Mouse (Mus musculus): ENCODE measurements around the gene Zdhhc24. TPM values are rescaled to one million over a fixed set of nuclear protein-coding genes. Genes with fewer than 3 reads are reported as not detected.

Gene Zdhhc24
- polyA plus RNA-seq (2014; fragmentation: Illumina TruSeq; extraction: RNeasy Lipid Tissue Mini Kit (QIAGEN cat#74804)): 19.7 TPM

GRCm38 (mm10) chr19:4878405-4879323 is at the start of gene Zdhhc24:
Zdhhc24 (plus strand) TSS chr19:4878668.

DNA sequence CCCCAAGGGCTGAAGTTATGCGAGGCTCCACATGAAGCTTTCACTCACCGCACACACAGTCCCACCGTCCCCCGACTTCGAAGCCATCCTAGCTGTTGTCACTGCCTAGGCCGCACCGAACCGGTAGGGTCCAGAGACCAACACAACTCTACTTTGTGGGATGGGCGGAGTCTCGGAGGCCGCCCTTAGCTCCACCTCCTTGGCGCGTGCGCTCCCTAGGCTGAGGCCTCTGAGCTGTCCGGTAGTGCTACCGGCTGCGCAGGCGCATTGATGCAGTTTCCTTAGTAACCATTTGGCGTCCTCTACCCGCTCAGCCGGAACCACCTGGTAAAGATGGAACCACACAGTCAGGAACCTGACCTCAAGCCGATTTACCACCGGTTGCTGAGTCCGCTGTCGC is 39.3 kb upstream of the Zdhhc24 start, which contains the start of the genes Ccs and Ccdc87:
Ccs (minus strand) TSS at position 184 of the 400 bp plus-strand sequence.
Ccdc87 (plus strand) TSS at position 218 of the 400 bp plus-strand sequence.

DNA sequence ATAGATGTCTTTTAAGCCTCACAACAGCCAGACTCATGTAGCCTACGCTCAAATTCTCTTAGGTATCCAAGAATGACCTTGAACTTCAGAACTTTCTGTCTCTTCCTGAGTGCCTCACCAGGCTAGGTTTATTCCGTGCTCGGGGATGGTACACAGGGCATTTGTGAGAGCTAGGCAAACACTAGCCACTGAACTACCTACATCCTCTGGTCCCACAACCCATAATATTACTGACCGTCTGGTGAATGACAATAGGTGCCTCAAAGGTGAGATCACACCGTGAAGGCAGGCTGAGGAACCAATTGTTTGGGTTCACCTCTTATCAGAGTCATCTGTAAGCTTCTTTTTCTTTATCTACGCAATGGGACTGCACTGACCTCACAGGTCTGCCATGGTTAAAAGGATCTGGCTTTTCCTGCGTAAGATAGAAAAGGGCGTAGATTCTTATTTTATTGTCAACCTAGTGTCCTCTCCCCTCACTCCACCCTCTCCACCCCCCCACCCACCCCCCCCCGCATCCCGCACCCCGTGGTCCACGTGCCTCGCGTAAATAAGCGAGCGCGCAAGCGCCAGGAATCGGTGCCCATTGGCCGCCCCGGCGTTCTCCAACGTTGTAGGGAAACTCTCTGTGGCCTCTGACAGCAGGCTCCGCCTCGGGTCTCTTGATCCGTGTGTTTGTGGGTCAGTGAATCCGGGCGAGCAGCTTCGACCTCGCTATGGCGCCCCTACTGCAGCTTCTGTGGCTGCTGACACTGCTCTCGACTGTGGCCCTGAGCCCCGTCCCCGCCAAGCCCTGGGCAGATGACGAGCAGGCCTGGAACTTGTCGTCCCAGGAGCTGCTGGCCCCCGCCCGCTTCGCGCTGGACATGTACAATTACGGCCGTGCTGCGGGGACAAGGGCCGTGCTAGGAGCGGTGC is 23.7 kb upstream of the Zdhhc24 start, which contains the start of gene Ctsf:
Ctsf (plus strand) TSS at position 579 of the 918 bp plus-strand sequence.

DNA sequence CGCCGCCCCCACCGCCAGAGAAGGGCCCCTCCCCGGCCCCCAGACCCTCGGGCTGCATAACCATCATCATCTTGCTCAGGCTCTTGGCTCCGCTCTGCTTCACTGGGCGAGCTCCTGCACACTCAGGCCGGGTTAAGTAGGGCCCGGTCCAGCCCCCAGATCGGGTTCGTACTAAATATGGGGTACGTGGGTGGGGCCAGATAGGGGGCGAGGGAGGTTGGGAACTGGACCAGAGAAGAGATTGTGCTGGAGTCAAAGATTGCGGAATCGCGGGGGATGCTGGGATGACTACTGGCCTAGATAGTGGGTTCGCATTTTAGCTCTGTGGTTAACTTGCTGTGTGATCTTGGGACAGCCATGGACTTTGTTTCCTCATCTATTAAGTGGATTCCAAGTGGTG is 683 bp upstream of the Zdhhc24 start, which contains the start of gene Actn3:
Actn3 (minus strand) TSS at position 125 of the 400 bp plus-strand sequence.

DNA sequence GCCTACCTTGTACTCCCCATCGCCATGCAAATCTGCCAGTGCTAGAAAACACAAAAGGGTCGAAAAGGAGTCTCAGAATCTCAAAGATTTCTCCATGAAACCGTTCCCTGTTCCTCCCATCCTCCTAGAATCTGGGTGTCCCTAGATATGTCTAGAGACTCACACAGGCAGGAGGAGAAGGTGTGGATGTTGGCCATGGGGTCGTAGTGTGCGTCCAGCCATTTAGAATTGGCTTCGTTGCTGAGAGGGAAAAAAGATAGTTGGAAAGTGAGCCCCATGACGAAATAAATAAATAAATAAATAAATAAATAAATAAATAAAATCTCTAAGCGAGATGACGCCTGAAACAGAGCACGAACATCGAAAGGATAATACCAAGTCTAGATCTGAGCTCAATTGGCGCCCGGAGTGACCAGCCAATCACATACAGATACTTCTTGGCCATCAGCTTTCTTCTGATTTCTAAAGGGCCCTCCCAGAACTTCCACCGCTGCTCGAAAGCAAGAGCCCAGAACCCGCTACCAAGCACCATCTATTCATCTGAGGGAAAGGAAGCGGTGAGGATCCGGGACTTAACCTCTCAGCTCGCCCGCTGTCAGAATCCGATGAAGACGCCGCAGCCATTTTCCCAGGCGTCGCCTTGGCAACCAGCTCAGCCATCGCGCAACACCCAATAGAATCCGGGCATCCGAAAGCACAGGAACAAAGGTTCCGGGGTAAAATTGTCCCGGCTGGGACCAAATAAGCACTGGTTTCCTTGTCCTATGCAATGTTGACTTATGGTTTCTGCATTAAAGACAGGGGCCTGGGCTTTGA is 27.7 kb downstream of the Zdhhc24 start, which contains the start of gene Bbs1:
Bbs1 (minus strand) TSS at position 650 of the 816 bp plus-strand sequence.

DNA sequence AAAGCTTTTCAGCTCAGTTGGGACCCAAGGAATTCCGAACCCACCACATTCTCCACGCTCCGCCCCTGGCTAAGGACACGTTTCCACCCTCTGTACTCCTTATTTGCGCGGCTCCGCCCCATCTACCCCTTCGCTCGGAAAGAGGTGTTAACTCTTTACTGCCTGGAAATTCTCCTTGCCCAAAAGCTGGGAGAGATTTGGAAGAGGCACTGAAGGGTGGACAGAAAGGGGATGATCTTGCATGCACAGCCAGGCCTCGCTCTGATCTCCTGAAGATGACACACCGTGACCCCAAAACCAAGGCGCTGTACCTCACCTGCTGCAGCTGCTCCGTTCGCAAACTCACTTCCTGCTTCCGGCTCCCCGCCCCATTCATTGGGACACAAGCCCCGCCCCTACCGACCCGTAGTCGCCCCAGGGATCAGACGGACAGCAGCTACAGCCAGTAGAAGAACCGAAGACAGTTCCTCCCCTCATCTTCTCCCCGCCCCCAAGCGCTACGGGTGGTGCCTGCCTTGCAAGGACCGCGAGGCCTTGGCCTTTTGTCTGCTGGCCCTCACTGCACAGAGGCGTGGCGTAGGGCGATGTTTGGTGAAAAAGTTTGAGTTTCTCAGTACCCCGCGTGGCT is 49.5 kb downstream of the Zdhhc24 start, which contains the start of gene Dpp3:
Dpp3 (minus strand) TSS at position 384 of the 628 bp plus-strand sequence.

Other genes with a start within 250 kb of the Zdhhc24 start
- not detected for gene Gm960, start 180.0 kb upstream of the Zdhhc24 start, polyA plus RNA-seq (2014; fragmentation: Illumina TruSeq; extraction: RNeasy Lipid Tissue Mini Kit (QIAGEN cat#74804))
- not detected for gene Sptbn2, start 167.5 kb upstream of the Zdhhc24 start, polyA plus RNA-seq (2014; fragmentation: Illumina TruSeq; extraction: RNeasy Lipid Tissue Mini Kit (QIAGEN cat#74804))
- 19.5 TPM for gene Rbm4b, start 122.2 kb upstream of the Zdhhc24 start, polyA plus RNA-seq (2014; fragmentation: Illumina TruSeq; extraction: RNeasy Lipid Tissue Mini Kit (QIAGEN cat#74804))
- 14.7 TPM for gene Rbm4, start 84.8 kb upstream of the Zdhhc24 start, polyA plus RNA-seq (2014; fragmentation: Illumina TruSeq; extraction: RNeasy Lipid Tissue Mini Kit (QIAGEN cat#74804))
- gene Gm21992, start 67.1 kb upstream of the Zdhhc24 start, polyA plus RNA-seq (2014; fragmentation: Illumina TruSeq; extraction: RNeasy Lipid Tissue Mini Kit (QIAGEN cat#74804)): 1.7 TPM
- 8.6 TPM for gene Rbm14, start 67.0 kb upstream of the Zdhhc24 start, polyA plus RNA-seq (2014; fragmentation: Illumina TruSeq; extraction: RNeasy Lipid Tissue Mini Kit (QIAGEN cat#74804))
- not detected for gene Ccs, start 39.3 kb upstream of the Zdhhc24 start, polyA plus RNA-seq (2014; fragmentation: Illumina TruSeq; extraction: RNeasy Lipid Tissue Mini Kit (QIAGEN cat#74804))
- 0.46 TPM for gene Ccdc87, start 39.3 kb upstream of the Zdhhc24 start, polyA plus RNA-seq (2014; fragmentation: Illumina TruSeq; extraction: RNeasy Lipid Tissue Mini Kit (QIAGEN cat#74804))
- 35.5 TPM for gene Ctsf, start 23.5 kb upstream of the Zdhhc24 start, polyA plus RNA-seq (2014; fragmentation: Illumina TruSeq; extraction: RNeasy Lipid Tissue Mini Kit (QIAGEN cat#74804))
- 0.20 TPM for gene Actn3, start 759 bp upstream of the Zdhhc24 start, polyA plus RNA-seq (2014; fragmentation: Illumina TruSeq; extraction: RNeasy Lipid Tissue Mini Kit (QIAGEN cat#74804))
- gene Bbs1, start 28.0 kb downstream of the Zdhhc24 start, polyA plus RNA-seq (2014; fragmentation: Illumina TruSeq; extraction: RNeasy Lipid Tissue Mini Kit (QIAGEN cat#74804)): 5.8 TPM
- gene Dpp3, start 49.6 kb downstream of the Zdhhc24 start, polyA plus RNA-seq (2014; fragmentation: Illumina TruSeq; extraction: RNeasy Lipid Tissue Mini Kit (QIAGEN cat#74804)): 1.7 TPM
- gene Peli3, start 64.5 kb downstream of the Zdhhc24 start, polyA plus RNA-seq (2014; fragmentation: Illumina TruSeq; extraction: RNeasy Lipid Tissue Mini Kit (QIAGEN cat#74804)): 1.8 TPM
- gene Mrpl11, start 83.5 kb downstream of the Zdhhc24 start, polyA plus RNA-seq (2014; fragmentation: Illumina TruSeq; extraction: RNeasy Lipid Tissue Mini Kit (QIAGEN cat#74804)): 15.6 TPM
- gene Npas4, start 111.6 kb downstream of the Zdhhc24 start, polyA plus RNA-seq (2014; fragmentation: Illumina TruSeq; extraction: RNeasy Lipid Tissue Mini Kit (QIAGEN cat#74804)): not detected
- not detected for gene Slc29a2, start 145.2 kb downstream of the Zdhhc24 start, polyA plus RNA-seq (2014; fragmentation: Illumina TruSeq; extraction: RNeasy Lipid Tissue Mini Kit (QIAGEN cat#74804))
- gene B4gat1, start 160.2 kb downstream of the Zdhhc24 start, polyA plus RNA-seq (2014; fragmentation: Illumina TruSeq; extraction: RNeasy Lipid Tissue Mini Kit (QIAGEN cat#74804)): 31.6 TPM
- gene AC124502.3, start 160.2 kb downstream of the Zdhhc24 start, polyA plus RNA-seq (2014; fragmentation: Illumina TruSeq; extraction: RNeasy Lipid Tissue Mini Kit (QIAGEN cat#74804)): 0.34 TPM
- gene Brms1, start 162.7 kb downstream of the Zdhhc24 start, polyA plus RNA-seq (2014; fragmentation: Illumina TruSeq; extraction: RNeasy Lipid Tissue Mini Kit (QIAGEN cat#74804)): not detected
- 0.17 TPM for gene Rin1, start 171.8 kb downstream of the Zdhhc24 start, polyA plus RNA-seq (2014; fragmentation: Illumina TruSeq; extraction: RNeasy Lipid Tissue Mini Kit (QIAGEN cat#74804))
- 0.17 TPM for gene Cd248, start 189.4 kb downstream of the Zdhhc24 start, polyA plus RNA-seq (2014; fragmentation: Illumina TruSeq; extraction: RNeasy Lipid Tissue Mini Kit (QIAGEN cat#74804))
- 0.37 TPM for gene Tmem151a, start 206.9 kb downstream of the Zdhhc24 start, polyA plus RNA-seq (2014; fragmentation: Illumina TruSeq; extraction: RNeasy Lipid Tissue Mini Kit (QIAGEN cat#74804))
- 18.2 TPM for gene Yif1a, start 209.9 kb downstream of the Zdhhc24 start, polyA plus RNA-seq (2014; fragmentation: Illumina TruSeq; extraction: RNeasy Lipid Tissue Mini Kit (QIAGEN cat#74804))
- not detected for gene Cnih2, start 219.9 kb downstream of the Zdhhc24 start, polyA plus RNA-seq (2014; fragmentation: Illumina TruSeq; extraction: RNeasy Lipid Tissue Mini Kit (QIAGEN cat#74804))
- gene Rab1b, start 228.4 kb downstream of the Zdhhc24 start, polyA plus RNA-seq (2014; fragmentation: Illumina TruSeq; extraction: RNeasy Lipid Tissue Mini Kit (QIAGEN cat#74804)): 1.1 TPM
- gene Klc2, start 239.9 kb downstream of the Zdhhc24 start, polyA plus RNA-seq (2014; fragmentation: Illumina TruSeq; extraction: RNeasy Lipid Tissue Mini Kit (QIAGEN cat#74804)): 3.9 TPM

Data from ovary, adult 10 weeks (tissue).